Mouse (Mus musculus): ENCODE results near the gene Uba52.

DNA sequence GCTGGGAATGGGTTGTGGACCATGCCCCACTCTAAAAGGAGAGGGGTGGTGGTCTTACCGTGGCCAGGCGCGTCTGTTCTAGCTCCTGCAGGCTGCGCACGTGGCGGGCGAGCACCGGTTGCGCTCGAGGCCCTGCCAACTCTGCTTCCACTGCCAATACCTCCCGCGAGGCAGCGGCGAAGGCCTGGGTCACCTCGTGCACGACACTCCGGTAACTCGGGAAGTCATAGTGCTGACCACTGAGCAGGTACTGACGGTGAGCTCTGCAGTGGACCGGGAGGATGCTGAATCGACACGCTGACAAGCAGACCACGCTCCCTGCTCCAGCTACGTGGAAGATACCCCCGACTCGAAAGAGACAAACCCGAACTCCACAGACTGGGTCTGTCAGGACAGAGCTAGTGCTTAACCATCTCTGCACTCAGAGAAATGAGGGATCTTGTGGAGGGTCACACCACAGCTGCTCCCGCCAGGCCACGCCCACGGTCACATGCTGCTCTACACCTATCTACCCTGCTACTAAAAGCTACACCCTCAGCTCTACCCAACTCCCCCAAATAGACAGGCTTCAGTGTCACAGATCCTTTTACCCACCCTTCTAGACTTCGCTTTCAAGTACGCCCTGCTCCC is 4.8 kb downstream of the Uba52 start:
- no peak for TF ChIP-seq POLR2A (IDR thresholded peaks at IDR 0.05; ENCODE audit: insufficient read depth, low read depth, low read length)
- TF ChIP-seq CTCF (IDR thresholded peaks at IDR 0.05), result no peak
